Mouse (Mus musculus) MEL (cell line): Measurements from ENCODE around the gene Tchp. TPM values are rescaled to one million over a fixed set of nuclear protein-coding genes. Genes with fewer than 3 reads are reported as not detected.

ENCODE experiments used
- DNase-seq: peaks from one replicate; pipeline ENCODE4 v3.0.0; 2011; ENCODE audit warnings: low read depth, low spot score
- H3K27ac ChIP-seq: 2 replicates; pipeline ENCODE4 v1.5.1; 2012; ENCODE audit warnings: low read depth, mild to moderate bottlenecking, control low read depth, low read length, moderate library complexity; ENCODE audit not compliant: control insufficient read depth
- H3K27me3 ChIP-seq, 2 experiments: fragments of 150-350 bp in 1 of 2; sonication (generic) in 1 of 2; 2 replicates each; pipeline ENCODE4 v1.6.1; 2012; ENCODE audit warnings: low read length in 2 of 2, mild to moderate bottlenecking in 2 of 2, improper control_type of control experiment in 1 of 2, moderate library complexity in 1 of 2; ENCODE audit not compliant: insufficient read depth in 2 of 2, control insufficient read depth in 1 of 2
- H3K36me3 ChIP-seq, 2 experiments: 2 replicates each; pipeline ENCODE4 v1.6.1; 2012 to 2014; ENCODE audit warnings: low read length in 2 of 2, improper control_type of control experiment in 1 of 2, inconsistent platforms in 1 of 2, mild to moderate bottlenecking in 1 of 2; ENCODE audit not compliant: insufficient read depth in 2 of 2, control insufficient read depth in 1 of 2
- H3K4me1 ChIP-seq, 2 experiments: fragments of 150-350 bp in 1 of 2; sonication (generic) in 1 of 2; 2 replicates each; pipeline ENCODE4 v1.6.1; 2012; ENCODE audit warnings: low read length in 2 of 2, improper control_type of control experiment in 1 of 2, mild to moderate bottlenecking in 1 of 2; ENCODE audit not compliant: insufficient read depth in 2 of 2, control insufficient read depth in 1 of 2
- H3K4me3 ChIP-seq, 2 experiments: fragments of 150-350 bp in 1 of 2; sonication (generic) in 1 of 2; 2 replicates each; pipeline ENCODE4 v1.5.1; 2012; ENCODE audit warnings: low read depth in 2 of 2, low read length in 2 of 2, mild to moderate bottlenecking in 2 of 2, moderate library complexity in 2 of 2, control low read depth in 1 of 2, improper control_type of control experiment in 1 of 2; ENCODE audit not compliant: control insufficient read depth in 1 of 2, insufficient read depth in 1 of 2
- H3K79me2 ChIP-seq: 2 replicates; pipeline ENCODE4 v1.6.1; 2012; ENCODE audit warnings: mild to moderate bottlenecking, low read length, moderate library complexity; ENCODE audit not compliant: control insufficient read depth, poor library complexity, insufficient read depth
- H3K9ac ChIP-seq: 2 replicates; pipeline ENCODE4 v1.6.1; 2012; ENCODE audit warnings: low read depth, mild to moderate bottlenecking, control low read depth, low read length, moderate library complexity; ENCODE audit not compliant: control insufficient read depth, poor library complexity, severe bottlenecking
- H3K9me3 ChIP-seq: fragments of 150-350 bp; sonication (generic); replicated peaks from 2 replicates; pipeline ENCODE4 v1.6.1; 2012; ENCODE audit warnings: mild to moderate bottlenecking, low read length, improper control_type of control experiment, moderate library complexity; ENCODE audit not compliant: insufficient read depth
- CHD1 ChIP-seq: IDR thresholded peaks from 2 replicates; pipeline ENCODE4 v1.6.1; 2012; ENCODE audit warnings: low read depth, mild to moderate bottlenecking, inconsistent platforms, low read length, improper control_type of control experiment
- CHD2 ChIP-seq: IDR thresholded peaks from 2 replicates; pipeline ENCODE4 v1.6.1; 2011; ENCODE audit warnings: low read length, improper control_type of control experiment
- CTCF ChIP-seq, 3 experiments: IDR thresholded peaks in 2 of 3; conservative IDR thresholded peaks in 1 of 3; 2 replicates each; pipeline ENCODE4 v1.5.1; 2011 to 2012; ENCODE audit warnings: low read length in 3 of 3, low read depth in 2 of 3, mild to moderate bottlenecking in 2 of 3, improper control_type of control experiment in 1 of 3, inconsistent platforms in 1 of 3, mixed read lengths in 1 of 3, moderate library complexity in 1 of 3; ENCODE audit not compliant: control insufficient read depth in 1 of 3, insufficient read depth in 1 of 3, poor library complexity in 1 of 3, severe bottlenecking in 1 of 3
- E2F4 ChIP-seq: IDR thresholded peaks from 2 replicates; pipeline ENCODE4 v1.6.1; 2011; ENCODE audit warnings: low read depth, low read length, improper control_type of control experiment, borderline replicate concordance
- ELF1 ChIP-seq: IDR thresholded peaks from 2 replicates; pipeline ENCODE4 v1.6.1; 2014; ENCODE audit warnings: low read depth, mild to moderate bottlenecking, inconsistent platforms, low read length, improper control_type of control experiment, moderate library complexity
- ETS1 ChIP-seq: IDR thresholded peaks from 2 replicates; pipeline ENCODE4 v1.6.1; 2012; ENCODE audit warnings: low read depth, mild to moderate bottlenecking, inconsistent platforms, low read length, improper control_type of control experiment, moderate library complexity
- GABPA ChIP-seq: IDR thresholded peaks from 2 replicates; pipeline ENCODE4 v1.6.1; 2012; ENCODE audit warnings: low read depth, mild to moderate bottlenecking, inconsistent platforms, low read length, improper control_type of control experiment, moderate library complexity
- GATA1 ChIP-seq: IDR thresholded peaks from 2 replicates; pipeline ENCODE4 v1.6.1; 2011; ENCODE audit warnings: low read depth, low read length, improper control_type of control experiment
- JUND ChIP-seq: IDR thresholded peaks from 2 replicates; pipeline ENCODE4 v1.6.1; 2011; ENCODE audit warnings: low read depth, mild to moderate bottlenecking, improper control_type of control experiment, low read length
- KAT2A ChIP-seq: conservative IDR thresholded peaks from 2 replicates; pipeline ENCODE4 v1.6.1; 2012; ENCODE audit warnings: low read depth, low read length, improper control_type of control experiment, inconsistent platforms
- MAFK ChIP-seq: IDR thresholded peaks from 2 replicates; pipeline ENCODE4 v1.6.1; 2011; ENCODE audit warnings: low read depth, mild to moderate bottlenecking, low read length, improper control_type of control experiment, borderline replicate concordance
- MAX ChIP-seq: IDR thresholded peaks from 2 replicates; pipeline ENCODE4 v1.6.1; 2011; ENCODE audit warnings: low read length, improper control_type of control experiment
- MEF2A ChIP-seq: IDR thresholded peaks from 2 replicates; pipeline ENCODE4 v1.6.1; 2014; ENCODE audit warnings: low read depth, mild to moderate bottlenecking, inconsistent platforms, low read length, improper control_type of control experiment; ENCODE audit not compliant: poor library complexity, insufficient replicate concordance, severe bottlenecking; ENCODE audit errors: extremely low read depth
- MXI1 ChIP-seq: IDR thresholded peaks from 2 replicates; pipeline ENCODE4 v1.6.1; 2011; ENCODE audit warnings: mild to moderate bottlenecking, low read depth, low read length, improper control_type of control experiment
- MYB ChIP-seq: IDR thresholded peaks from 2 replicates; pipeline ENCODE4 v1.6.1; 2011; ENCODE audit warnings: mild to moderate bottlenecking, low read depth, low read length, improper control_type of control experiment
- MYC ChIP-seq: IDR thresholded peaks from 2 replicates; pipeline ENCODE4 v1.6.1; 2011; ENCODE audit warnings: low read depth, mild to moderate bottlenecking, low read length, improper control_type of control experiment, moderate library complexity
- NELFE ChIP-seq: IDR thresholded peaks from 2 replicates; pipeline ENCODE4 v1.6.1; 2011; ENCODE audit warnings: low read depth, low read length, improper control_type of control experiment
- NRF1 ChIP-seq: IDR thresholded peaks from 2 replicates; pipeline ENCODE4 v1.6.1; 2014; ENCODE audit warnings: low read depth, mild to moderate bottlenecking, inconsistent platforms, low read length, improper control_type of control experiment, moderate library complexity; ENCODE audit not compliant: poor library complexity, insufficient read depth, severe bottlenecking
- POLR2A ChIP-seq, 2 experiments: IDR thresholded peaks; 2 replicates each; pipeline ENCODE4 v1.6.1; 2011 to 2012; ENCODE audit warnings: low read length in 2 of 2, mild to moderate bottlenecking in 2 of 2, control low read depth in 1 of 2, improper control_type of control experiment in 1 of 2, low read depth in 1 of 2, moderate library complexity in 1 of 2; ENCODE audit not compliant: control insufficient read depth in 1 of 2, insufficient read depth in 1 of 2, poor library complexity in 1 of 2
- POLR2AphosphoS2 ChIP-seq: IDR thresholded peaks from 2 replicates; pipeline ENCODE4 v1.6.1; 2011; ENCODE audit warnings: low read length, improper control_type of control experiment
- POLR2AphosphoS5 ChIP-seq: IDR thresholded peaks from 2 replicates; pipeline ENCODE4 v1.6.1; 2012; ENCODE audit warnings: low read depth, borderline replicate concordance, mild to moderate bottlenecking, inconsistent platforms, low read length, moderate library complexity, mixed read lengths
- RAD21 ChIP-seq: IDR thresholded peaks from 2 replicates; pipeline ENCODE4 v1.6.1; 2011; ENCODE audit warnings: mild to moderate bottlenecking, low read depth, low read length, improper control_type of control experiment
- RCOR1 ChIP-seq: IDR thresholded peaks from 2 replicates; pipeline ENCODE4 v1.6.1; 2012; ENCODE audit warnings: low read depth, mild to moderate bottlenecking, inconsistent platforms, low read length, improper control_type of control experiment
- SIN3A ChIP-seq: IDR thresholded peaks from 2 replicates; pipeline ENCODE4 v1.6.1; 2012; ENCODE audit warnings: low read length, improper control_type of control experiment, inconsistent platforms
- SMC3 ChIP-seq: IDR thresholded peaks from 2 replicates; pipeline ENCODE4 v1.6.1; 2011; ENCODE audit warnings: low read depth, low read length, improper control_type of control experiment
- TBP ChIP-seq: IDR thresholded peaks from 2 replicates; pipeline ENCODE4 v1.8.0; 2011; ENCODE audit warnings: low read depth, low read length, improper control_type of control experiment
- TCF12 ChIP-seq: IDR thresholded peaks from 2 replicates; pipeline ENCODE4 v1.6.1; 2014; ENCODE audit warnings: low read depth, mild to moderate bottlenecking, inconsistent platforms, low read length, improper control_type of control experiment, moderate library complexity
- USF1 ChIP-seq: IDR thresholded peaks from 2 replicates; pipeline ENCODE4 v1.6.1; 2014; ENCODE audit warnings: low read depth, mild to moderate bottlenecking, inconsistent platforms, low read length, improper control_type of control experiment, moderate library complexity
- ZKSCAN1 ChIP-seq: IDR thresholded peaks from 2 replicates; pipeline ENCODE4 v1.6.1; 2012; ENCODE audit warnings: low read depth, mild to moderate bottlenecking, inconsistent platforms, low read length, improper control_type of control experiment, moderate library complexity
- polyA plus RNA-seq, 2 experiments: library from polyadenylated mRNA; stranded (reverse) in 1 of 2; unstranded in 1 of 2; fragments of >175 nt in 1 of 2; fragments of >200 nt in 1 of 2; gene quantifications; 2 replicates each; pipeline versions ENCODE4 v1.2.1 to v1.2.4; 2012; ENCODE audit warnings: low replicate concordance in 2 of 2, low read depth in 1 of 2; ENCODE audit not compliant: insufficient read length in 2 of 2, insufficient read depth in 1 of 2, missing spikeins in 1 of 2
- total RNA-seq: library from RNA; depleted of rRNA; stranded (reverse); fragments of 300-350 nt; gene quantifications from 2 replicates; pipeline ENCODE4 v1.2.3, GENCODE M21; 2012

Tchp gene
- total and polyA plus RNA-seq, 3 experiments, result 13.6 to 21.1 TPM; not detected in 1

GRCm38 (mm10) chr5:114759536-114760090 lies 52.1 kb downstream of the Tchp start:
- Histone ChIP-seq H3K36me3 (peaks cover 0 to 21% of the 10 kb centered on the region in 2 experiments; a peak in 2 of 4 replicates), H3K27ac (no peak overlapping the region), H3K27me3 (no peaks in the 10 kb centered on the region), H3K9me3 (no peaks in the 10 kb centered on the region), H3K4me3 (no peak overlapping the region), H3K4me1 (no peaks in the 10 kb centered on the region), H3K9ac (no peak overlapping the region), H3K79me2 (no peaks in the 10 kb centered on the region)
- DNase-seq, result no peak
- TF ChIP-seq ELF1, result no peak
- TF ChIP-seq MAFK, result no peak
- TF ChIP-seq JUND, result no peak
- TF ChIP-seq TCF12, result no peak
- no peak for TF ChIP-seq POLR2AphosphoS2
- no peak for TF ChIP-seq POLR2A (IDR thresholded peaks at IDR 0.05; ENCODE audit: control insufficient read depth in 1 of 2, insufficient read depth in 1 of 2, low read depth in 1 of 2, low read length in 2 of 2, poor library complexity in 1 of 2)
- no peak for TF ChIP-seq RAD21
- TF ChIP-seq KAT2A, result no peak
- TF ChIP-seq MYC, result no peak
- TF ChIP-seq POLR2AphosphoS5, result no peak
- no peak for TF ChIP-seq MAX
- no peak for TF ChIP-seq NELFE
- no peak for TF ChIP-seq RCOR1
- no peak for TF ChIP-seq MEF2A
- no peak for TF ChIP-seq ZKSCAN1
- TF ChIP-seq NRF1, result no peak
- no peak for TF ChIP-seq MXI1
- no peak for TF ChIP-seq SIN3A
- no peak for TF ChIP-seq ETS1
- no peak for TF ChIP-seq E2F4

- H3K27me3 ChIP-seq, result no peaks in the 10 kb centered on the region
- H3K4me3 ChIP-seq, result no peak overlapping the region
- no peaks in the 10 kb centered on the region for H3K4me1 ChIP-seq
- DNase-seq, result no peak
- peaks cover 2% of the 10 kb centered on the region; the same call in 1 of the 2 replicates for H3K79me2 ChIP-seq
- TF ChIP-seq CTCF (IDR thresholded peaks at IDR 0.05 in 2 of 3, conservative IDR thresholded peaks at IDR 0.05 in 1 of 3; ENCODE audit: control insufficient read depth in 1 of 3, insufficient read depth in 1 of 3, low read depth in 2 of 3, low read length in 3 of 3, poor library complexity in 1 of 3, severe bottlenecking in 1 of 3) (no peak), MEF2A (no peak), RAD21 (no peak), TBP (no peak), CHD1 (no peak), JUND (no peak), GABPA (no peak), SIN3A (no peak), NRF1 (no peak), CHD2 (no peak), USF1 (no peak), KAT2A (no peak), POLR2AphosphoS2 (no peak), MAFK (no peak), GATA1 (no peak), SMC3 (no peak), MYB (no peak)
- TF ChIP-seq, all 39 proteins: peak for 0
- no peak overlapping the region for H3K27ac ChIP-seq
- H3K36me3 ChIP-seq, result peaks cover 0 to 20% of the 10 kb centered on the region in 2 experiments; a peak in 2 of 4 replicates
- H3K9me3 ChIP-seq, result no peaks in the 10 kb centered on the region
- H3K9ac ChIP-seq, result no peak overlapping the region
These were observed 54.4 kb downstream of the Tchp start for GRCm38 (mm10) chr5:114761980-114762379.
